Mouse (Mus musculus) layer of hippocampus, postnatal 25 days (tissue): ENCODE data around the gene Ripor1. TPM values are rescaled to one million over a fixed set of nuclear protein-coding genes. Genes with fewer than 3 reads are reported as not detected.

Source experiments
- DNase-seq, 2 experiments: peaks; one replicate each; pipeline ENCODE4 v3.0.0; 2022; ENCODE audit warnings: mixed read lengths in 2 of 2, low spot score in 1 of 2; ENCODE audit errors: extremely low spot score in 1 of 2
- microRNA-seq, 2 experiments: library from miRNA; unstranded; fragments of <30 nt; microRNA quantifications; one replicate each; pipeline ENCODE4 v1.2.0; 2021
- total RNA-seq, 2 experiments: library from RNA; stranded (reverse); gene quantifications; 2 replicates each; pipeline ENCODE4 v1.2.3; 2021

Ripor1 gene
- total RNA-seq, 2 experiments from 2014 or later: 83.2 to 92.9 TPM

DNA sequence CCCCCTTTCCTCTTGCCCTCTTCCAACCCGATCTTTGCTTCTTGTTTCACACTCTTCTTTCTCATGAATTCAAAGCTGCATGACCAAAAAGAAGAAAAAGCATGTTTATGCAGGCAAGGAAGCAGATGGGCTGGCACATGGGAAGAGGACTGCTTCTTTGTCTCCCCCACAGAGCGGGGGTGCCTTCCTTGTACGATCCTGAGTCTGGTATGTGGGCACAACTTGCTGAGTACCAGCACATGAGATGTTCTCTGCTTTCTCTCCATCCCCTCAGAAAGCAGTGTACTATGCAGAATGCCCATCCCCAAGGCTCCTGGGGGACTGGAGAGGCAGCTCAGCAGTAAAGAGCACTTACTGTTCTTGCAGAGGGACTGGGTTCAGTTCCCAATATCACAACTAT is 19.3 kb downstream of the Ripor1 start:
- DNase-seq: peak in 1 of 2 experiments; percentile 46

- DNase-seq: no peak
These were observed 19.8 kb downstream of the Ripor1 start for GRCm38 (mm10) chr8:105624831-105625230.

- peak in 1 of 2 experiments; percentile 0 for DNase-seq
These were observed 21.0 kb downstream of the Ripor1 start for GRCm38 (mm10) chr8:105626086-105626485.

DNA sequence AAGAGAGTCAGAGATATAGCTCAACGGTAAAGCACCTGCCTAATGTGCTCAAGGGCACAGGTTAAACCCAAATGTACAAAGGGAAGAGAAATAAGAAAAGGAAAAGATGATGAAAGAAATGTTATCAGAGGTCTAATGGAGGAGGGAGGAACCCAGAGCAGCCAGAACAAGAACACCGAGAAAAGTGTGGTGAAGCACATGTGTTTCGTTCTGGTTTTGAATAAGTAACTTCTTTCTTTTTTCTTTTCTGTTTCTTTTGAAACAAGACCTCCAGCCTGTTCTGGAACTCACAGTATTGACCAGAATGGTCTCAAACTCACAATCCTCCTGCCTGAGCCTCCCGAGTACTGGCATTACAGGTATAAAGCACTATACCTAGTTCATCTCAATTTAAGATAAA is 24.3 kb downstream of the Ripor1 start:
- DNase-seq: no peak

DNA sequence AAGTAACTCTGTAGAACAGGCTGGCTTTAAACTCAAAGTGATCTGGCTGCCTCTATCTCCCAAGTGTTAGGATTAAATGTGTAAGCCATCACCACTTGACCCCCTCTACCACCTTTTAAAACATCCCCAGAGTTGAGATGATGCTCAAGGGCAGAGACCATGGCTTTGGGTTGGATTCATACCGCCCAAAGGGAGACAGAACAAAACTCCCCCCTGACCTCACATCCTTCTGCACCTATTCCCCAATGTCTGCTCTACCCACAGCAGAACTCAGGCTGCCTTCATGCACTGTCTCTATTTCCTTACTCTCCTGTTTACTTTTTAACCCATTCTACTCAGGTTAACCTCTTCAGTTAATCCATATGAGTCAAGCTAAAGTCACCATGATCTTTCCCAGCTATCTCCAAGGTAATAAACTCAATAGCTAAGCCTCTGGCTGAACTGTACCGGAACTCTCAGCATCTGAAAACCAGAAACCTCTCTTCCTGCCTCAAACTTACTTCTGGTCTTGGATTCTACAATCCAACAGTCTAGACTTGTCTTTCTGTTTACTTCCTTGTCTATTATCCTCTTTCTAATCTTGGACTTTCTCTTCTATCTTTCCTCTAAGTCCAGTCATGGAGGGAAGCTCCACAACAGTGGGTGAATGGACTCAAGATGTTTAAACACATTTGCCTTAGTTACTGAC is 29.9 kb downstream of the Ripor1 start:
- no peak for DNase-seq

- no peak for DNase-seq
These were observed 30.4 kb downstream of the Ripor1 start for GRCm38 (mm10) chr8:105635481-105635880.

- peak; percentile 78 to 91 for DNase-seq
These were observed 31.2 kb downstream of the Ripor1 start, which contains the start of gene Ctcf for GRCm38 (mm10) chr8:105636018-105636962. Ctcf (plus strand) TSS chr8:105636568.

DNA sequence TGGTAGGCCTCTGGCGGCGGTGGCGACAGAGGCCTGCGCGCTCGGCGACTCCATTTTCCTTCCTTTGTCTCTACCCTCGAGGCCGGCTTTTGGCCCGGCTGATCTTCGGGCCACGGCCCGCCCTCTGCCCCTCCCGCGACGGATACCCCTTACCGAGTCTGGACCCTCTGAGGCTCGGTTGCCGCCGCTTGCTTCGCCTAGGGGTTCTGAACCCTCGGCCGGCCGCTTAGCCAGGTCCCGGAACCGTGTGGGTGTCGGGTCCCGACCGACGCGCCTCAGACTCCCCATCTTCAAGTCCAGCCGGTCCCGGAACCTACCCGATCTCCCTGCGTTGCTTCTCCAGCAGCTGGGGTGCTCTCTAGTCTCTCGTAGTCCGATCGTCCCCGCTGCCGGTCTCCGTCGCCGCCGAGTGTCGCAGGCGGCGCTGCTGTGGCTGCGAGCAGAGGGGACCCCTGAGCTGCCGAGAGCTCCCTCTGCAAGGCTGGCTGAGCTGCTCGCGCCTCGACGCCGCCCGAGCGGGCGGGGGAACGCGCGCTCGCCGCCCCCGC is 32.0 kb downstream of the Ripor1 start, which contains the start of gene Agrp:
TSS of gene Agrp (minus strand) at position 431 of the 548 bp plus-strand sequence.
- DNase-seq: peak; percentile 53 to 54

DNA sequence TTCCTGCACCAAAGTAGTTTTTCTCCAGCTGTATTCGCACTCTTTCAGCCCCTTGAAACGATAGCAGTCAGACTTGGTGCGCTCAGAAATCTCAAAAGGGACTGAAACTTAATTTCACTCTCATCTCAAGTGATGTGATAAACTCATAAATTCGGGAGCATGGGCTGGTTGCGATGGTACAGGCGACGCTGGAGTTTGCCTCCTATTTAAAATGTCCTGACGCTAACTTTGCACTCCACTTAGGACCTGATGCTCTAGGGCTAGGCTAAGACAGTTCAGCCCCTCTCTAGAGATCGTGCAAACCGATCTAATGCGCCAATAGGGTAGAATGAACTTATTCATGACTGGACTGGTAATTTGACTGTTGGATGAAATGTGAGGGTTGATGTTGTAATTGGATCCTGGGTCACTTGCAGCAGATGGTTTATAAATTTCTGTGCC is 32.6 kb downstream of the Ripor1 start:
- DNase-seq: no peak

DNA sequence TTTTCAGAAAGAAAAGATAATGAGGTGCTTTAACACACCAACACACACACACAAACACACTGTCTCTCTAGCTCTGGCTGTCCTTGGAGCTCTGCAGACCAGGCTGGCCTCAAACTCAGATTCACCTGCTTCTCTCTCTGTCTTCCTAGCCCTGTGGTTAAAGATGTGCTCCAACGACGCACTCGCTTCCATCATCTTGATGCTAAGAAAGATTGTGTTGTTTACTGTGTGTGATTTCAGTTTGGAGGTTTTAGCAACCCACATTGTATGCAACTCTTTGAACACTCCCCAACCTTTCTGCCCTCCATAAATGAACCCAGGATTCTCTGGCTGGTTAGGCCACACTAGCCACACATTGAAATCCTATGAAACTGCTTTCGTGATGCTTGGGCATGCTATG is 33.5 kb downstream of the Ripor1 start:
- no peak for DNase-seq

GRCm38 (mm10) chr8:105639835-105640234 is 34.8 kb downstream of the Ripor1 start:
- DNase-seq: no peak

GRCm38 (mm10) chr8:105640511-105640910 is 35.5 kb downstream of the Ripor1 start:
- DNase-seq: no peak

GRCm38 (mm10) chr8:105645205-105645604 is 40.1 kb downstream of the Ripor1 start:
- DNase-seq: no peak

DNA sequence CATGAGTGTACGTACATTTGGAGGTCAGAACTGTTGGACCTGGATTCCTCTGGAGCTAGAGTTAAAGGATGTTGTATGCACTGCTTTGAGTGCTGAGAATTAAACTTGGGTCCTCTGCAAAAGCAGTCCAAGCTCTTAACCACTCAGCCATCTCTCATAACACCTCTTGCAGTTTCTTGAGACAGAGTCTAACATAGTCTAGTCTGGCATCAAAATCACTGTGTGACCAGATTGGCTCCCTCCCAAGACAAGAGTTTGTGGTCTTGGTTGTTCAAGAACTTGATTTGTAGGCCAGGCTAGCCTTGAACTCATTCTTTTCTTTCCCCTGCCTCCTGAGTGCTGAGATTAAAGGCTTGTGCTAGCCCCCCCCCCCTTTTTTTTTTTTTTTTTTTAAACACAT is 43.9 kb downstream of the Ripor1 start:
- no peak for DNase-seq

- DNase-seq: no peak
These were observed 52.6 kb downstream of the Ripor1 start for GRCm38 (mm10) chr8:105657641-105658040.

DNA sequence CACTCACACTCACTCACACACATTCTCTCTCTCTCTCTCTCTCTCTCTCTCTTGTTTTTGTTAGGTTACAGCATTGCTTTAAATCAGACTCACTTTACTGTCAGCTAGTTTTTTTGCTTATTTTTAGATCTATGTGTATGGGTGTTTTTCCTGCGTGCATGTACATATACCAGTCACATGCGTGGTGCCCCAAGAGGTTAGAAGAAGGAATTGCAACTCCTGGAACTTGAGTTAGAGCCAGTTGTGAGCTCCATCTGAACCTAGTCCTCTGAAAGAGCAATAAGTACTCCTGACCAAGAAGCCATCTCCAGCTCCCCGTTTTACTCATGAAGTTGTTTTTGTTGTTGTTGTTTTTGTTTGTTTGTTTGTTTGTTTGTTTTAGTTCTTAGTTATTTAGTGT is 56.1 kb downstream of the Ripor1 start:
- DNase-seq: no peak

Small RNA genes within 50 kb of the gene (microRNA-seq; reads per million reads assigned to microRNA genes)
- 0.74 to 1.00 reads per million in 2 experiments for gene Mir1966

Other genes starting within 250 kb of the Ripor1 start
- 1 to 10 TPM in 1 of 2 experiments, under 1 TPM in 1; 0.49 to 1.1 TPM for gene Plekhg4, start 232.0 kb upstream of the Ripor1 start, total RNA-seq
- gene Kctd19, start 191.8 kb upstream of the Ripor1 start, total RNA-seq: not detected
- gene Lrrc36, start 191.7 kb upstream of the Ripor1 start, total RNA-seq: under 1 TPM; 0.34 to 0.59 TPM
- gene Tppp3, start 133.7 kb upstream of the Ripor1 start, total RNA-seq: 10 to 100 TPM; 26.7 to 33.7 TPM
- gene Zdhhc1, start 108.4 kb upstream of the Ripor1 start, total RNA-seq: 10 to 100 TPM; 27.6 to 34.0 TPM
- under 1 TPM in 1 of 2 experiments, not detected in 1; 0.15 TPM for gene Hsd11b2, start 86.5 kb upstream of the Ripor1 start, total RNA-seq
- gene Atp6v0d1, start 39.2 kb upstream of the Ripor1 start, total RNA-seq: 100 to 1,000 TPM; 293 to 332 TPM
- gene Ctcf, start 31.3 kb downstream of the Ripor1 start, total RNA-seq: 10 to 100 TPM; 63.3 to 71.7 TPM
- gene Agrp, start 32.1 kb downstream of the Ripor1 start, total RNA-seq: not detected
- 10 to 100 TPM; 70.2 to 79.8 TPM for gene Carmil2, start 81.0 kb downstream of the Ripor1 start, total RNA-seq
- 10 to 100 TPM; 39.8 to 41.9 TPM for gene Acd, start 95.8 kb downstream of the Ripor1 start, total RNA-seq
- 10 to 100 TPM; 34.8 to 38.4 TPM for gene Pard6a, start 95.9 kb downstream of the Ripor1 start, total RNA-seq
- gene 4933405L10Rik, start 102.4 kb downstream of the Ripor1 start, total RNA-seq: not detected
- 1 to 10 TPM; 8.2 to 9.9 TPM for gene Enkd1, start 103.0 kb downstream of the Ripor1 start, total RNA-seq
- 10 to 100 TPM; 19.2 to 23.1 TPM for gene Gfod2, start 153.4 kb downstream of the Ripor1 start, total RNA-seq
- gene Ranbp10, start 222.1 kb downstream of the Ripor1 start, total RNA-seq: 10 to 100 TPM; 24.3 to 26.6 TPM
- under 1 TPM; 0.15 to 0.31 TPM for gene Tsnaxip1, start 222.5 kb downstream of the Ripor1 start, total RNA-seq
- 10 to 100 TPM; 13.4 to 15.4 TPM for gene Cenpt, start 248.0 kb downstream of the Ripor1 start, total RNA-seq
- gene Thap11, start 249.9 kb downstream of the Ripor1 start, total RNA-seq: 10 to 100 TPM; 38.2 to 44.4 TPM